Mouse (Mus musculus) layer of hippocampus, postnatal 25 days (tissue): ENCODE measurements around the gene Nckipsd. TPM values are rescaled to one million over a fixed set of nuclear protein-coding genes. Genes with fewer than 3 reads are reported as not detected.

Source experiments
- DNase-seq, 2 experiments: peaks; one replicate each; pipeline ENCODE4 v3.0.0; 2022; ENCODE audit warnings: mixed read lengths in 2 of 2, low spot score in 1 of 2; ENCODE audit errors: extremely low spot score in 1 of 2
- total RNA-seq, 2 experiments: library from RNA; stranded (reverse); gene quantifications; 2 replicates each; pipeline ENCODE4 v1.2.3; 2021

The Nckipsd gene
- total RNA-seq = 10 to 100 TPM; 64.9 to 68.1 TPM

DNA sequence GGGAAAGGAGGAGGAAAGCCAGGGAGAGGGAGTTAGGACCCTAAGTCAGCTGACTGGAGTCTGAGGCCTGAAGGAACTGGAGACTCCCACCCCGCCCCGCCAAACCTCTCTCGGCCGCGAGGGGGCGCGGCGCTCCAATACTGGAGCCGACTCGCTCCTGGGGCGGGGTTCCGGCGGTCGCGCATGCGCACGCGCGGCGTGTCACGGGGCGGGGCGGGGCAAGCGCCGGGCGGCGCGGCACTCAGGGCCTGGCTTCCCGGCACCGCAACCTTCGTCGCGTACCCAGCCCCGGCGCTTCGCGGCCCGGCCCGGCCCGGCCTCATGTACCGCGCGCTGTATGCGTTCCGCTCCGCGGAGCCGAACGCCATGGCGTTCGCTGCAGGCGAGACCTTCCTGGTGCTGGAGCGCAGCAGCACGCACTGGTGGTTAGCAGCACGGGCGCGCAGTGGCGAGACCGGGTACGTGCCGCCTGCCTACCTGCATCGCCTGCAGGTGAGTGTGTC, at the start of gene Nckipsd:
Nckipsd (plus strand) TSS at position 206 of the 503 bp plus-strand sequence.
- DNase-seq = peak; percentile 97 to 98

GRCm38 (mm10) chr9:108759121-108759520, 49.0 kb upstream of the Nckipsd start:
- no peak for DNase-seq

- DNase-seq = no peak
Observed at GRCm38 (mm10) chr9:108759805-108760204, 48.4 kb upstream of the Nckipsd start.

- DNase-seq = no peak
Observed at GRCm38 (mm10) chr9:108761561-108761960, 46.6 kb upstream of the Nckipsd start.

- no peak for DNase-seq
Observed at GRCm38 (mm10) chr9:108764971-108765370, 43.2 kb upstream of the Nckipsd start.

- no peak for DNase-seq
Observed at GRCm38 (mm10) chr9:108776614-108777013, 31.6 kb upstream of the Nckipsd start.

DNA sequence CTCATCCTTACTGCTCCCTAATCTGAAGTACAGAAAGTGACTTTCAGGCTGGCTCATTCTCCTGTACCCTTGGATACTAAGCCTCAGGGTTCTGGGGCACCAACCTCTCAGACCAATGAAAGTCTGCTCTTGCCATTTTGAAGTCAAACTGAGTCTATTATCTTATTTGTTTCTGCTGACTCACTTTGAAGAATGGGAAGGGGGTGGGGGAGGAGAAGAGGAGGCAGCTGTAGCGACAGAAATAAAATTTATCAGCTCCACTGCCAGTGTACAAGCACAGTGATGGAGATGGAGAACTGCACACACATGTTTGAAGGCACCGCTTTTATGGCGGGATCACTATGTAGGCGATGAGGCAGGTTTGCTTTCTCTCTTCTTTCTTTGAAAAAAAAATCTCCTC, 30.9 kb upstream of the Nckipsd start:
- DNase-seq = no peak

- no peak for DNase-seq
Observed at GRCm38 (mm10) chr9:108780959-108781358, 27.2 kb upstream of the Nckipsd start.

DNA sequence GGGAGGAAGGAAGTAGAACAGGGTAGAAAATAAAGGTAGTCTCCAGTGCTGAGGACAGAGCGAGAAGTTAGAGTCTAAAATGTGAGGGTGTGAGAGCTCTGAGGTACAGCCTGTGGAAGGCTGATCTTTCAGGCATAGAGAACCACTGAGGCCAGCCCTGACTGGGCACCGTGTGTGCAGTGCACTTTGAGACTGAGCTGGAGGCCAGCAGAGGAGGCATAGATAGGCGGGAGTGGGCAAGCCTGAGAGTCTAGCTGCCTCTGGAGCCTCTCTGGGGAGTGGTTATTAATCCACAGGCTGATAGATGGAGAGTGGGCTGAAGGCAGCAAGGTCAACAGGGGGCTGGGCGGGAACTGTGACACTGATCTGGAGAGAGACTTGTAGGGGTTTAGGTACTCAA, 26.3 kb upstream of the Nckipsd start:
- DNase-seq = no peak

GRCm38 (mm10) chr9:108782836-108783547, 25.2 kb upstream of the Nckipsd start:
- no peak for DNase-seq

DNA sequence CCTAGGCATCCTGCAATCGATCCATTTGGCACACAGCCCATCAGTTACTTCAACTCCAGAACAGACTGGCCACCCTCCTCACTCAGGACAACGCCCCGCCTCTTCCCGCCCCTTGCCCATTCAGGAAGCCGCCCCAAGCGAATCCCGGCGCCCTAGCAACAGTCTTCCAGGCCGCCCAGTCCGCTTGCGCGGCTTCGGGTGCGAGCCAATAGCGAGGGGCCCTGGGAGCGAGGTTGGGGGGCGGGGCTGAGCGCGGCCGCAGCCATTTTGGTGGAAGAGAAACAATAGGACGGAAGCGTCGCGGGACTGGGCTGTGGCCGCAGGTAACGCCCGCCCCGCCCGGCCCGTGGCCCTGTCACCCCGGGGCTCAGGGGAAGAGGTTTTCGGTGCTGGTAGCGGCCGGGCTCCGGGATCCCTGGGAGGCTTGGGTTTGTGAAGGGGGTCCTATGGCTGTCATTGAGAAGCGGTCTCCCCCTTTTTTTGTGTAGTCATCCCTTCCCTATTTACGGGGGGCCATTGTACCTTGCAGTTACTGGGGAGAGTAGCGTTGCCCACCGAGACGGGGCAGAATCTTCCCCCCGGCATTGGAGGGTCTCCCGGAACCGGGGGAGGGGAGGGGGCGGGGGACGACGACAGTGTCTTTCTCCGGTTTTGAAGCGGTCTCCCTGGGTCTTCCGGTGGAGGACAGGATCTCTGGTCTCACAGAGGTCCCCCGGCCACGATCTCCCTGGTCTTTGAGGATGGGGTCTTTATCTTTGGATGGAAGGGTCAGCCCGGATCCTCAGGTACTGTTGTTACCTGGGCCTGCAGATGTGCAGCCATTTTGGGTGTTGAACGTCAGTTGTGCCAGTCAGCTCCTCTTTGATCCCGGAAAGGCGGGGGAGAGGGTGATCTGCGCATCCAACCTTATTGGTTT, 24.4 kb upstream of the Nckipsd start, which contains the start of gene Ip6k2:
Ip6k2 (plus strand) TSS at position 249 of the 916 bp plus-strand sequence.
- DNase-seq = peak; percentile 93 to 96

GRCm38 (mm10) chr9:108785416-108785815, 22.8 kb upstream of the Nckipsd start:
- no peak for DNase-seq

DNA sequence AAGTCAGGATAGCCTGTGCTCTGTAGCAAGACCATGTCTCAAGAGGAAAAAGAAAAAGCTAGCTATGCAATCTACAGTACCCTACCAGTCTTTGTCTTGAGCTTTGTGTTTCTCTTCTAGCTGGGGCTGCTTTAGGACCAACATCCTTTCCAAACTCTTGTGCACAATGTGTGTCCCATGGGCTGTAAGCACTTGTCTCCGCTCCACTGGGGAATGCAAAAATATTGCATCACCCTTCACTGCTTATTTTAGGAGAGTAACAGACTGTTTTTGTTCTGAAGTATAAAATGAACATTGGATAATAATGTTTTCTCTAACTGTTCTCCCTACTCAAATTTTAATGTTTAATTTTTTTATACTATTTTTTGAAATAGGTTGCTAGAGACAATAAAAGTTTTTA, 21.7 kb upstream of the Nckipsd start:
- no peak for DNase-seq

DNA sequence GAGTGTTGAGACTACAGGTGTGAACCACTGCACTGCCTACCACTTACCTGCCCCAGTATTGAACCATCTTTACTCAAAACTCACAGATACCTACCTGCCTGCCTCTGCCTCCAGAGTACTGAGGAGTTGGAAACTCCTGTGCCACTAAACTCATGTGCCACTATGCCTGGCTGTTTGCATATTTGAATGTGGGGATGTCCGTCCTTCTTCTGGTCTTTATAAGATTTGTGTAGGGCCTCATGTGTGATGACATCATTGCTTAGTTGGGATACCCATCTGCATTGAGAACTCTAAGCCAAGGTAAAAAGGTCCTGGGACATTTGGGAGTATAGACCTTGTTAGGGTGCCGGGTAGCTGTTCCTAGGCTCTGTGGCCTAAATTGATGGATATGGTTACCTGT, 21.1 kb upstream of the Nckipsd start:
- DNase-seq = no peak

DNA sequence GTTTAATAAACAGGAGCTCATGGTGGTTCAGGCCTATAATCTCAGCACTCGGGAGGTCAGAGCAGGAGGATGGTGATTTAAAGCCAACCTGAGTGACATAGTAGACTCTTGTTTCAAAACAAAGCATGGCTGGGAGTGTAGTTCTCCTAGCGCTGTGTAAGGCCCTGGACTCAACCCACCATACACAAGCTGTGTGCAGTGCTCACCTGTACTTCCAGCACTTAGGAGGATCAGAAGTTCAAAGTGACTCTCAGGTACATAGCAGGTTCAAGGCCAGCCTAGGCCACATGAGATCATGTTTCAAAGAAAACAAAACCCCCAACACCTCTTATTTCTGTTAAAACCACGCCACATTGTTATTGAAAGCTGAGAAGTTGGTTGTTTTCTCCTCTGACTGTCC, 19.5 kb upstream of the Nckipsd start:
- no peak for DNase-seq

- DNase-seq = no peak
Observed at GRCm38 (mm10) chr9:108792307-108792706, 15.9 kb upstream of the Nckipsd start.

DNA sequence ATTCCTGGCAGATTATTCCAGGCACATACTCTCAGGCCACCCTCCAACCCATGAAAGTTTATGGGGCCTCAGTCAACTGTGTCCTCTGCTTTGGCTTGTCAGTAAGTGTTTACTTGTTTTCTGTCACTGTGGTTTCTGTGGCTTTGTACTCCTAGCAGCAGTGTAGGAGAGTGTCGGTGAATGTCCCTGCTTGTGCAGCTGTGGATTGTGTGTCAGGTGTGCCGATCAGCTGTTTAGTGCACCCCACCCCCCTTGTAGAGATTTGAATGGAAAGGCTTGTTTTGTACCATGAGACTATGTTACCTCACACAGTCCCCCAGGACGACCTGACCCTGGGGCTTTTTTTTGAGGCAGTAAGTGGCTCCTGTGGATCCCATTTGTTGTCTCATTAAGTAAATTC, 15.4 kb upstream of the Nckipsd start:
- no peak for DNase-seq

DNA sequence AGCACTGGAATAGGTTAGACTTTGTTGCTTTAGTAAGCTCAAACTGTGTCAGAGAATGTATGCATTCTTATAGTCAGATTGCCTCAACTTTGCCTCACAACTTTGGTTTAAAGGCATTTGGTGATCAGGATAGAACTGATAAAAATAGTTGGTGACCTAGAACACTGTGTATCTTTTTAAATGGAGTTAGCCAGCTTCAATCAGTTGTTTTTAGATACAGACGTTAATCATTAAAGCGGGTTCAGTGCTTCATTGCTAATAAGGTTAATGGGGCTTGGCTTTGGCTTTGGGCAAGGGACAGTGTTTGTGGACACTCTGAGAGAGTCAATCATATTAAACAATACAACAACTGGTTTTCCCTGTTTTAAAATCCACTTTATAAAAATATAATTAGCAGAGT, 12.9 kb upstream of the Nckipsd start:
- DNase-seq = no peak

DNA sequence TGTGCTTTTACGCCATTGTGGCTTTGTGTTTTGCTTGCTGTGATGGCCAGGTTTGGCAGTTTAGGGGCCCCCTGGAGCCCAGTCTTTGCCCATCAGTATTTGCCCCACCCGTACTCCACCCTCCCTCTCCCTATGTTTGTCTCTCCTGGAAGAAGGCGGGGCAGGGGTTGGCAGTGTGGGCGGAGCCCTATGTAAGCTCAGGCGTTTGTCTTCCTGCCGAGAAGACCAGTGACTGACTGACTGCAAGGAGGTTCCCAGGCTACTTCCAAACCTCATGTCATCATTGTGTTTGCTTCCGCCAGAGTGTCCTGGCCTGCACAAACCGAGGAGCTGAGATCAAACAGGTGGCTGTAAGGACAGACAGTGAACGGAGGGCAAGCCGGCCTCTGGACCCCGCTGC, 12.4 kb upstream of the Nckipsd start:
- DNase-seq = no peak

DNA sequence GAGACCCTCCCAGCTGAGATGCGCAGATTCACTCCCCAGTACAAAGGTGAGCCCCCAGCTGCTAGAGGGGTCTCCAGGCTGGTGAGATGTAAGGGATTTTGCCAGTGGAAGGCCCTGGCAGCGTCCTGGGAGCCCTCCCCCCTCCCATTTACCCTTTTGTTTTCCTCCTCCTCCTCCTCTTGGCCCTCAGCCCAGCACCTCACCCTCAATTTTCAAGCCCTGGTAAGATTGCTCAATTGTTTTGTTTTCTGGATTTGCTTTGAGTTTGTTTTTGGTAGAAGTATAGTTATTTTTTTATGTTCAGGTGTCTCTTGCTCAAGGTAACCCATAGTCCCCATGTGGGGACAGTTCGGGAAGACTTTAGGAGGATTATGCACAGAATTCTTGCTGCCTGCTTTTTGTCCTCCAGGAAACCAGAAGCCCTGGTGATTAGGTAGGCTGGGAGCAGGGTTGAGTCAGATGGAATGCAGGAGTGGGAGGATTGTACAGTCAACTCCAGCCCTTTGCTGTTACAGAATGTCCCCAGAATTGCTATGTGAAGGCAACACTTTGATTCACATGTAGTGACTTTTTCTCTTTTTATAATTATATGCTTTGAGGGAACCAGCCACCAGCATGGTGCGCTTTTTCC, 11.7 kb upstream of the Nckipsd start:
- DNase-seq = peak in 1 of 2 experiments; percentile 49

GRCm38 (mm10) chr9:108797477-108797876, 10.7 kb upstream of the Nckipsd start:
- no peak for DNase-seq
